In genomic region chr2:103659167-103659566, GRCm38 (mm10) we compare ENCODE assay signal across 31 mouse cellular contexts.
DNase-seq lines count a peak whose midpoint lies in the region; ATAC-seq and TF ChIP-seq lines count a peak whose summit lies in the region.
"Had no signal": no experiment of that assay in that cellular context is flagged by ENCODE, and none has a peak within 500 bp of the region (broad histone marks: within the 10 kb centered on the region; RNA-seq: fewer than 3 reads in every experiment).

No protein-coding gene starts in this region.

- no peak for TF ChIP-seq POLR2A in thymus, adult 2 months (IDR thresholded peaks at IDR 0.05; ENCODE audit: control insufficient read depth, extremely low read depth, insufficient read depth, low read length, poor library complexity)

- no peak for DNase-seq in heart, adult 8-10 months (ENCODE audit: low spot score)
- no peak for DNase-seq in hindbrain, embryonic 10.5 days (ENCODE audit: low spot score)
- no peak for DNase-seq in hindbrain, postnatal 0 days (ENCODE audit: low spot score)
- DNase-seq in thymus, adult 2 months, result no peak
- DNase-seq in thymus, postnatal 4 days, result no peak
- DNase-seq: adrenal gland, postnatal 25 days; cerebellum, adult 11-12 months; cerebellum, adult 9-11 months; embryo, embryonic 11 days; gastrocnemius, adult 2 months; gastrocnemius, postnatal 36 days; kidney, adult 9 months; kidney, postnatal 10 days; layer of hippocampus, postnatal 36 days; liver, embryonic 13.5 days; lung, adult 18-20 months; lung, postnatal 4 days; right cerebral cortex, postnatal 4 days; thymus, adult 18-20 months; thymus, postnatal 36 days had no signal

- no peak for TF ChIP-seq CTCF in hindbrain, postnatal 0 days (IDR thresholded peaks at IDR 0.05; ENCODE audit: low read depth)
- no peak for TF ChIP-seq CTCF in thymus, adult 2 months (IDR thresholded peaks at IDR 0.05; ENCODE audit: borderline replicate concordance, control insufficient read depth, extremely low read depth, insufficient read depth, low read length, poor library complexity)

- H3K27me3 ChIP-seq in heart, embryonic 12.5 days (replicated peaks), result no peaks in the 10 kb centered on the region
- H3K27me3 ChIP-seq in hindbrain, embryonic 10.5 days (ENCODE audit: insufficient read depth, poor library complexity, severe bottlenecking), result peaks cover 10% of the 10 kb centered on the region; the same call in 1 of the 2 replicates
- H3K27me3 ChIP-seq in hindbrain, postnatal 0 days (ENCODE audit: insufficient read depth, low read length), result no peaks in the 10 kb centered on the region
- no peaks in the 10 kb centered on the region for H3K27me3 ChIP-seq in thymus, adult 2 months (ENCODE audit: control insufficient read depth, insufficient read depth, low read length)
- H3K27me3 ChIP-seq in intestine, embryonic 15.5 days (replicated peaks), result no peaks in the 10 kb centered on the region
- H3K27me3 ChIP-seq: embryonic facial prominence, embryonic 12.5 days; limb, embryonic 15.5 days; liver, embryonic 13.5 days; neural tube, embryonic 13.5 days had no signal

- H3K4me3 ChIP-seq in heart, embryonic 12.5 days, result no peak overlapping the region
- H3K4me3 ChIP-seq in hindbrain, embryonic 10.5 days, result no peak overlapping the region
- H3K4me3 ChIP-seq in hindbrain, postnatal 0 days (ENCODE audit: low read length), result no peak overlapping the region
- no peak overlapping the region for H3K4me3 ChIP-seq in thymus, adult 2 months (ENCODE audit: control insufficient read depth, insufficient read depth, low read length)
- H3K4me3 ChIP-seq in intestine, embryonic 15.5 days (replicated peaks), result no peak overlapping the region
- H3K4me3 ChIP-seq: embryonic facial prominence, embryonic 12.5 days; gastrocnemius, adult 2 months; limb, embryonic 10.5 days; limb, embryonic 15.5 days; liver, embryonic 13.5 days; neural tube, embryonic 13.5 days had no signal

- no peak for ATAC-seq in heart, embryonic 12.5 days (ENCODE audit: insufficient number of reproducible peaks, low FRiP score)
- no peak for ATAC-seq in hindbrain, postnatal 0 days
- ATAC-seq in intestine, embryonic 15.5 days, result no peak
- ATAC-seq: CD4-positive, CD25-positive, alpha-beta regulatory T cell, adult 4 months; forebrain, embryonic 16.5 days; intestine, postnatal 0 days; lung, postnatal 0 days had no signal

- H3K9me3 ChIP-seq in heart, embryonic 12.5 days (replicated peaks), result no peaks in the 10 kb centered on the region
- no peaks in the 10 kb centered on the region for H3K9me3 ChIP-seq in hindbrain, embryonic 10.5 days
- H3K9me3 ChIP-seq in hindbrain, postnatal 0 days (ENCODE audit: low read length), result no peaks in the 10 kb centered on the region
- H3K9me3 ChIP-seq in intestine, embryonic 15.5 days, result no peaks in the 10 kb centered on the region
- H3K9me3 ChIP-seq: embryonic facial prominence, embryonic 12.5 days; limb, embryonic 10.5 days; limb, embryonic 15.5 days; liver, embryonic 13.5 days; neural tube, embryonic 13.5 days had no signal

- peak overlapping the region; percentile 75; the same call in 1 of the 2 replicates for H3K27ac ChIP-seq in heart, embryonic 12.5 days (ENCODE audit: poor library complexity, severe bottlenecking)
- peak overlapping the region; percentile 79 for H3K27ac ChIP-seq in hindbrain, embryonic 10.5 days
- H3K27ac ChIP-seq in hindbrain, postnatal 0 days, result no peak overlapping the region
- H3K27ac ChIP-seq in thymus, adult 2 months (ENCODE audit: control insufficient read depth, insufficient read depth, low read length), result peak overlapping the region; percentile 21
- no peak overlapping the region for H3K27ac ChIP-seq in intestine, embryonic 15.5 days
- H3K27ac ChIP-seq: embryonic facial prominence, embryonic 12.5 days; gastrocnemius, adult 2 months; limb, embryonic 10.5 days; limb, embryonic 15.5 days; liver, embryonic 13.5 days; stomach, postnatal 0 days had no signal

- H3K4me1 ChIP-seq in heart, embryonic 12.5 days (replicated peaks), result peaks cover 88% of the 10 kb centered on the region
- peaks cover 59% of the 10 kb centered on the region for H3K4me1 ChIP-seq in hindbrain, embryonic 10.5 days (replicated peaks)
- peaks cover 9% of the 10 kb centered on the region for H3K4me1 ChIP-seq in hindbrain, postnatal 0 days (ENCODE audit: insufficient read depth, low read length)
- peaks cover 61% of the 10 kb centered on the region for H3K4me1 ChIP-seq in thymus, adult 2 months (replicated peaks; ENCODE audit: control insufficient read depth, insufficient read depth, low read length)
- H3K4me1 ChIP-seq in intestine, embryonic 15.5 days (replicated peaks), result 0 out of 2 replicates have a peak, but pooled peaks cover 3% of the 10 kb centered on the region

- no peaks in the 10 kb centered on the region for H3K36me3 ChIP-seq in heart, embryonic 12.5 days
- H3K36me3 ChIP-seq in hindbrain, embryonic 10.5 days, result no peaks in the 10 kb centered on the region
- H3K36me3 ChIP-seq in hindbrain, postnatal 0 days (ENCODE audit: insufficient read depth, low read length), result no peaks in the 10 kb centered on the region
- no peaks in the 10 kb centered on the region for H3K36me3 ChIP-seq in thymus, adult 2 months (ENCODE audit: control insufficient read depth, insufficient read depth, low read length)
- H3K36me3 ChIP-seq in intestine, embryonic 15.5 days, result no peaks in the 10 kb centered on the region
- H3K36me3 ChIP-seq: embryonic facial prominence, embryonic 12.5 days; limb, embryonic 10.5 days; limb, embryonic 15.5 days; liver, embryonic 13.5 days; neural tube, embryonic 13.5 days had no signal

- no peak overlapping the region for H3K4me2 ChIP-seq in heart, embryonic 12.5 days
- H3K4me2 ChIP-seq in hindbrain, postnatal 0 days (ENCODE audit: low read depth, low read length), result no peak overlapping the region
- H3K4me2 ChIP-seq in intestine, embryonic 15.5 days (replicated peaks), result no peak overlapping the region
- H3K4me2 ChIP-seq: embryonic facial prominence, embryonic 12.5 days; limb, embryonic 15.5 days; liver, embryonic 13.5 days; neural tube, embryonic 13.5 days had no signal

- WGBS in heart, embryonic 12.5 days, result 48% methylated on average over 4 of the region's 4 CpGs
- 86% methylated on average over 4 of the region's 4 CpGs for WGBS in hindbrain, embryonic 10.5 days
- WGBS in hindbrain, postnatal 0 days, result 80% methylated on average over 4 of the region's 4 CpGs
- 51% methylated on average over 4 of the region's 4 CpGs for WGBS in thymus, adult 2 months
- WGBS in intestine, embryonic 15.5 days, result 79% methylated on average over 4 of the region's 4 CpGs

- no peak overlapping the region for H3K9ac ChIP-seq in heart, embryonic 12.5 days
- H3K9ac ChIP-seq in hindbrain, postnatal 0 days (replicated peaks; ENCODE audit: low read length), result no peak overlapping the region
- no peak overlapping the region for H3K9ac ChIP-seq in intestine, embryonic 15.5 days
- H3K9ac ChIP-seq: embryonic facial prominence, embryonic 12.5 days; limb, embryonic 15.5 days; liver, embryonic 13.5 days; neural tube, embryonic 13.5 days had no signal

Comparison
In these comparisons a context has a peak if more than half of its experiments do, and no peak if none do; other contexts are left out.
1. H3K27ac ChIP-seq: peak in heart, embryonic 12.5 days (single experiment), hindbrain, embryonic 10.5 days (single experiment) and thymus, adult 2 months (single experiment); none in hindbrain, postnatal 0 days (single experiment) and intestine, embryonic 15.5 days (single experiment).